Mouse (Mus musculus) heart, adult 8-10 months (tissue): ENCODE measurements around the gene Svbp. TPM values are rescaled to one million over a fixed set of nuclear protein-coding genes. Genes with fewer than 3 reads are reported as not detected.

Experiments used
- DNase-seq: peaks from one replicate; pipeline ENCODE4 v3.0.0; 2022; ENCODE audit warnings: low spot score
- total RNA-seq, 4 experiments: library from RNA; stranded (reverse); gene quantifications; 2 replicates each; pipeline ENCODE4 v1.2.4; 2022

The Svbp gene
- 10 to 100 TPM; 14.8 to 17.5 (median 15.8) TPM for total RNA-seq

DNA sequence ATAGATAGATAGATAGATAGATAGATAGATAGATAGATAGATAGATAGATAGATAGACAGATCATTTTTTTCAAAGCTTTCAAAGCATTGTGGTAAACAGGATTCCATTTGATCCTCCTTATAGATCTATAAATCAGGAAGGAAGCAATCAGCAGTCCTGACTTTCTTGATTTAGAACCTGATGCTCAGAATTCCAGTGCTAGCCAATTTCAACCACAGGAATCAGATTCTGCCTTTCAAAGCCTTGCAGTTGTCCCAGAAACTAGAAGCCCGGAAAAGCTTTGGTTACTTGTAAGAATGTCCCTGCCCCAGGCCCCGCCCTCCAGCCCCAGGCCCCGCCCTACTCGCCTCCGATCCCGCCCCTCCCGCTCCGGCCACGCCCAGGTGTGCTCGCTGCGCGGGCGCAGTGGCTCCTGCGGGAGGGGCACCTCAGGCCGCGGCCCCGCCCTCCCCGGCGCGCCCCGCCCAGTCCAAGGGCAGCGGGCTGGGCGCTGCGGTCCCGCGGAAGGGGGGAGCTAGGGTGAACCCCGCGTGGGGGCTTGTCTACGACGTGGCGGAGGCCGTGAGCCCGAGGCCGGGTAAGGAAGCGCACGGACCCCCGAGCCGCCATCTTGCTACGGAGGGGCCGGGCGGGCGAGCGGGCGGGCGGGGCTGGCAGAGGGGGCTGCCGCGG lies at the start of gene Svbp:
Svbp (plus strand) TSS at position 398 of the 673 bp plus-strand sequence.
- DNase-seq: peak; percentile 70

DNA sequence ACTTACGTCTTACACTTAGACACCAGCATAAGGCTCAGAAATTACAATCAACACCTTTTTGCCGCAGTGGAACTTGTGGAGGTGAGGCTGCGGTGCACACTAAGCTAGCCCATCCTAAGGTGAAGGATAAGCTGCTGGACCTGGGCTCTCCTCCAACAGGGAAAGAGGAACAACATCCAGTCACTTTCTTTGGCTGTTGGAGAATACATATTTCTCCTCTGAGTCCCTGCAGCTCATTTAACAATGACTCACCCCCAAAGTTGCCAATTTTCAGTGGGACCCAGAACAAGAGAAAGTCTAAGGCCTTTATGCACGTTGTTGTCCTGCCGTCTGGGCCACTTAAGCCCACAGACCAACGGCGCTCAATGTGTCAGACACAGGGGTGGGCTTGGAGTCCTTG lies 48.3 kb upstream of the Svbp start:
- DNase-seq: peak; percentile 20

DNA sequence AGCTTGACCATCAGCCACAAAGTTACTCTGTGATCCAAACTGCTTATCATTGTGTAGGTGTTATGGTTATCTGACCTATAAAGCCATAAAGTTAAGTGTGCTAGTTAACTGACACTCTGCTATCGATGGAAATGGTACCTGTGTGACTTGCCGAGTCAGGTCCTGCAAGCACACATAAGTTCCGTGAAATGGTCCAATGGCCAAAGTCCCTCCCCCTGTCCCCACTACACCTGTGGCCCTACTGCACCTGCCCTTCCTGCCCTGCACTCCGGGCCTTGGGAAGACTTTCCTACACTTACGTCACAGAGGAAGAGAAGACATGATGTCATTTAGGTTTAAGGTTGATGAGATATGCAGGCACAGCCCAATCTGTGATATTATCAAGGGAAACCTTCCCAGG lies 47.8 kb upstream of the Svbp start:
- no peak for DNase-seq

DNA sequence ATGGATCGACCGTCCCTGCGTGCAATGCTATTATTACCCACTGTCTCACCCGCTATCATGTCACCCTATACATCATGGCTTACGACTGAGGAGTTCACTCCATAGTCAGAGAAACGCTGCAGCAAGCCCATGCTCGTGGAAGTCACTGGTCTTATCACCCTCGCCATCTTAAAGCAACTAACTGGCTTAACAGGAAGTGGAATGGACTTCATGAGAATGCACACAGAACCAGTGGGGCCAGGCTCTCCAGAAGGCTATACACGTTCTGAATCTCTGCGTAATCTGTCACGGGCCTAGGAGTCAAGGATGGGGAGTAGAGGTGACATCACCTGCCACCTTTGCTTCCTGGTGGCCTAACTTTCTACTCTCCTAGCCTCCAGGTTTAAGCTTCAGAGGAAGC lies 46.4 kb upstream of the Svbp start:
- no peak for DNase-seq

DNA sequence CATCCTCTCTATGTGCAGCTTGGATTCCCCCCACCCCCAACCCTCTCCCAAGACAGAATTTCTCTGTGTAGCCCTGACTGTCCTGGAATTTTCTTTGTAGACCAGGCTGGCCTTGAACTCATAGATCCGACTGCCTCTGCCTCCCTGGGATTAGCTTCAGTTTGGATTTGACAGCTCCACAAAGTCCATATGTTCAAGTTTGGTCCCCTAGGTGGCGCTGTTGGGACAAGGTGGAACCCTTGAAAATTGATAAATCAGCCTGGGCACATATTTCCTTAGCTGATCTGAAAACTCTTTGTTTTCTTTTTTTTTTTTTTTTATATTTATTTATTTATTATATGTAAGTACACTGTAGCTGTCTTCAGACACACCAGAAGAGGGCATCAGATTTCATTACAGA lies 37.9 kb upstream of the Svbp start:
- peak; percentile 52 for DNase-seq

DNA sequence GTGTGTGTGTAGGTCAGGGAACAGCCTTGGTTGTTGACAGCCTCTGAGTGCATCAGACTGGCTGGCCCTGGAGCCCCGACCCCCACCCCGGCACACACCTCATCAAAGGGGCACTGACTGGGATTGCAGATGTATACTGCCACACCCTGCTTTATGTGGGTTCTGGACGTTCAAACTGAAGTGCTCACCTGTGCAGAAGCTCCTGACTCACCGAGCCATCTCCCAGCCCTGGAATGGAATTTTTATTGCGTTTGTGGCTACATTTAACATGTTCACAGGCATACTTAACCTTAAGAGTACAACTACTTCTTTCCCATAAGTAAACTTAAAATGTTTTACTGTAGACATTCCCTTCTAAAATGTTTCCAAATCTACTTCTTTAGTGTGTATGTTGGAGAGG lies 37.2 kb upstream of the Svbp start:
- DNase-seq: no peak

DNA sequence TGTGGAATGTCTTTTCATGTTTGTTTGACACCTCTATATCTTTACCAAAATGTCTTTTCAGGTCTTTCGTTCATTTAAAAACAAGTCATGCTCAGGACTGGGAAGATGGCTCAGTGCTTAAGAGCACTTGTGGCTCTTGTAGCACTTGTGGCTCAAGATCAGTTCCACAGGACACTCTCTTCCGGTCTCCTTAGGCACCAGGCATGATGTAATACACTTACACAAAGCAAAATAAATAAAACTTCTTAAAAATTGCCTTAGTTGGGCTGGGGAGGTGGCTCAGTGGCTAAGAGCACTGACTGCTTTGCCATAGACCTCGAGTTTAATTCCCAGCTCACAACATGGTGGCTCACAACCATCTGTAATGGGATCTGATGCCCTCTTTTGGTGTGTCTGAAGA lies 33.7 kb upstream of the Svbp start:
- DNase-seq: no peak

DNA sequence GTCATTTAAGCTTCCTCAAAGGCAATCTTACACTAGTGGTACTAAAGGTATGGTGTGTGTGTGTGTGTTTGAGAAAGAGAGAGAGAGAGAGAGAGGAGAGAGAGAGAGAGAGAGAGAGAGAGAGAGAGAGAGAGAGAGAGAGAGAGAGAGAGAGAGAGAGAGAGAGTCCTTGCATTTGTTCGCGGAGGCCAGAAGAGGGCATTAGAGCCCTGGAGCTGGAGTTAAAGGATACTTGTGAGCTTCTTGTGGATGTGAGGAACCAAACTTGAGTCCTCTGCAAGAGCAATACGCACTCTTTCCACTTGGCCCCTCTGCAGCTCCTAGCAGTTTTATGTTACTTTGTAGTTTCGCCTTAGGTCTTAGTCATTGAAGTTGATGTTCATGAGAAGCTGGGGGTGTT lies 32.1 kb upstream of the Svbp start:
- DNase-seq: no peak

DNA sequence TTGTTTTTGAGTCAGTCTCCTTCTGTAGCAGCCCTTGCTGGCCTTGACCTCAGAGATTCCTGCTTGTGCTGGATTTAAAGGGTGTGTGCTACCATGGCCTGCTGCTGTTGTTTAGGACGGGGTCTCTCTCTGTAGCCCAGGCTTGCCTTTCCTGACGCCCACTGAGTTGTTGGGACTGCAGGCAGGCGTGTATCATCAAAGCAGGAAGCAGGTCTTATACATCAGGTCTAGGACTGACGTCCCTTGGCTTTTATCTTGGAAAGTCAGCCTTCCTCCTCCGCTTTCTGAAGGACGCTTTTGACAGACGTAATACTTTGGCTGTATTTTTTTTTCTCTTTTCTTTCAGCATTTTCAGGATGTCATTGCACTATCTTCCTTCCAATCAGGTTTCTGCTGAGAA lies 29.2 kb upstream of the Svbp start:
- no peak for DNase-seq

DNA sequence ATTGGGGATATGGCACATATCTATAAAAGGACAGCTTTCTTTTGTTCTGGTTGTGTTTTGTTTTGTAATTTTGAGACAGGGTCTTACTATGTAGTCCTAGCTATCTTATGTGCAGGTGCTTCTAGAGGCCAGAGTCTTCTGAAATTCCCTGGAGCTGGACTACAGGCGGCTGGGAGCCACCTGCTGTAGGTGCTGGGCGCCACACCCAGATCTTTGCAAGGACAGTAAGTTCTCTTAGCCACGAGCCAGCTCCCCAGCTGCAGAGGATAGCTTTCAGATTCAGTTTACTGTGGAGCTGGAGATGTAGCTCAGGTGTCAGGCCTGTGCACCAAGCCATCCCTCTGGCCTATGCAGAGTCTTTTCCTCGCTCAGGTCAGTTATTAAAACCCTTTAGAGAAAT lies 28.0 kb upstream of the Svbp start:
- DNase-seq: no peak

DNA sequence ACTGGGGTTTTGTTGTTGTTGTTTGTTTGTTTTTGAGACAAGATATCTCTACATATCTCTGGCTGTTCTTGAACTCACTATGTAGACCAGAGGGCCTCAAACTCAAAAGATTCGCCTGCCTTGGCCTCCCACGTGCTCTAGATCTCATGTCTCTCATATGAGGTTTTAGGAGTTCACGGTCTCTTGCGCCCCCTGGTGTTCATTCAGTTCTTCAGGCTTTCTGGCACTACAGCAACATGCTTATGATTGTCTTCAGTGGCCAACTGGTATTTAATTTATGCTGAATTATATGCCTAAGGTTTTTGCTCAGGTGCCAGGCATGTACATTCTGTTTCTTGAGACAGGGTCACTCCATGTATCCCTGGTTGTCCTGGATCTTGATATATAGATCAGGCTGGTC lies 27.4 kb upstream of the Svbp start:
- peak; percentile 85 for DNase-seq

DNA sequence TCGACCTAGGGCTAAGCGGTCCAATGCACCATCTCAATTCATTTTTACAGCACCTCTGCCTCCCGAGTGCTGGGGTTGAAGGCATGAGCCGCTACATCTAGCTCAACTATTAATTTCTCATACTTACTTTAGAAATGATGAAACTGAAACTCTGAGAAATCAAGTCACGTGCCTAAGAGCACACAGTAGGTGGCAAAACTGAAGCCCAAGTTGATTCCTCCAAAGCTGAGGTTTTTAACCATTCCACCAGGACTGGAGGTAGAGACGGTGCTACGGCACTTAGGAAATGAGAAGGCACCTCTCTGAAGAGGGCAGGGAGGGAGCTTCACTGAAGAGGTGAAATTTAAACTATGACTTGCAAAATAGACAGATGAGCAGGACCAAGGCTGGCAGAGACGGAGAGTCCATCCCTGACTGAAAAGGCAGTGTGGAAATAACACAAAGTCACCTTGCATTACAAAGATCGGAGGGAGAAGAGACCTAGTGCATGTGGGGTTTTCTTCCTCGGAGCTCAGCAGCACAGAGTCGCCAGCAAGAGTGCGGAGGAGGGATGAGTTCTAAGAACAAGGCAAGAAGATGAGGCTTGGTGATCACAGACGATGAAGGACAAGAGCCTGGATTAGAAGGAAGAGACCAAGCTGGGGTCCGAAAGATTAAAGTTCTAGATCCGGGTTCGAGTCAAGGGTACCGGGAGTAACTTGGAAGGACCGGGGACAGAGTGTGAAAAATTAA lies 22.0 kb upstream of the Svbp start:
- no peak for DNase-seq

DNA sequence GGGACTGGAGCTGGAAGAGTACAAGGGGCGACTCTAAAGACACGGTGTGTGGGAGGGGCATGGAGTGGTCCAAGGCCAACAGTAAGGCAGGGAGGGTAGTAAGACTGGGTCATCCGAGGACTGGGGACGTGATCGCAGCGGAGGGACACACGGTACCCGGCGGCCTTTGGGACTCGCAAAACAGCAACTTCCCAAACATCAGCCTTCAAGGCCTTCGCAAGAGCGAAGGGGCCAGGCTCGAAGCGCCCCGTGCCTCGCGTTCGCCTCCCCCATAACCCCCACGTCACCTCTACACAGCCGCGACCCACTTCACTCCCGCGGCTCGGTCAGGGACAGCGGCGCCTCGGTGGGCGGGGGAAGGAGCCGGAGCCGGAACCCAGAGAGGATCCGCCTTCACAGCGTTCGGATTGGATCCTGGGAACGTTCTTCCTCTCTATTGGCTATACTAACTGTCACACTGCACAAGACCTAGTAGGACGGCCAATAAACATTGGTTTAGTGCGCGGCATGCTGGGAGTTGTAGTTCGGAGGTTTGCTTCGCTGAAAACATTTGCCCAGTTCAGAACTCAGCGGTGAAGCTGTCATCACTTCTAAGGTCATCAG lies 21.2 kb upstream of the Svbp start, which contains the start of gene Zfp691:
Zfp691 (minus strand) TSS at position 345 of the 603 bp plus-strand sequence.
- DNase-seq: peak; percentile 98

DNA sequence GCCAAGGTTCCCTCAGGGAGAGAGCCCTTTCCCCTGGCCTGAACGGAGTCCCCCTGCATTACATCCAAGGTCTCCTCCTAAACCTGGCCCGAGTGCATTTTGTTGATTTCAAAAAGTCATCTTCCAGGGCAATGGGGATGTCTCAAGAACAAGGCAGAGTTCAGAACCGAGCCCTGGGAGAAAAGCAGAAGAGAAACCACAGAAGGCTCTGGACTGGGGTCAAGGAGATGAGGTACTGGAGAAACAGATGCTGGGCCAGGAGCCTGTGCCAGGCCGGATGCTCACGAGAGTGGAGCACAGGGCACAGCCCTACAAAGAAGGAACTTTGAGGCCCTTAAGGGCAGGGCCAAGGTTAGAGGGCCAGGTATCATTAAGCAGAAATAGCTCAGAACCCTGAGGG lies 17.4 kb upstream of the Svbp start:
- DNase-seq: peak; percentile 43

DNA sequence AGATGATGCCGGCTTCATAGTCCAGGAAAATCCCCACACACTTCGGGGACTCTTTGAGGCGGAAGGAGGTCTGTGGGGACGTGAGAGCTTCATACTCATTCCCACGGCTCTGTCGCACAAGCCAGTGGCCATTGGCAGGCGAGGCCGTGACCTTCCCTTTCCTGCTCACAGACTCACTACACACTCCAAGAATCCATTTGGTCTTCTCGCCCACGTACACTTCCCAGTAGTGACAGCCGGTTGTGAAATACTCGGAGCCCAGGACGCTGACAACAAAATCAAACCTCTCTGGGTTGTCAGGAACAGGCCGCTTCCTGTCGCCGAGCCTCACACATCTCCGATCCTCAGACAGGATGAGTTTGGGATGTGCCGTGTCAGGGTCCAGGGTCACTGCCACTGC lies 16.8 kb upstream of the Svbp start:
- DNase-seq: peak; percentile 37

DNA sequence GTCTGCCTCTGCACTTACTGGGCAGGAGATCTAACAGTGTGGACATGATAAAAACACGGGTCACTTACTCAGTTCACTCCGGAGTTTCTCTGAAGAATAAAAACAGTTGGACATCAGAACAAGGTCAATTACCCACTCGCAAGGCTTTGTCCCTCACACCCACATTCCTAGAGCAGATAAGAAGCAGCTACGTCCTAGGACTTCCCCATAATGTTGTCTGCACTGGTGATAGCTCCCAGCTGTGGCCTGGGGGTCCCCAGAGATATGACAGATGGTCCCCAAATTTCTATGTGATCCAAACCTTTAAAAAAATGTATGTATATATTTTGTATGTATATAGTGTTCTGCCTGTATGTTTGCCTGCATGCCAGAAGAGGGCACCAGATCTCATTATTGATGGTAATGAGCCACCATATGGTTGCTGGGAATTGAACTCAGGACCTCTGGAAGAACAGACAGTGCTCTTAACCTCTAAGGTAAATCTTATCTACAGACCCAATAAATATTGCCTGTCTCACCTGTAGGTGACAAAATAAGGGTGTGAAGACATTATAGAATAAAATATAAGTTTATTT lies 14.9 kb upstream of the Svbp start:
- no peak for DNase-seq

DNA sequence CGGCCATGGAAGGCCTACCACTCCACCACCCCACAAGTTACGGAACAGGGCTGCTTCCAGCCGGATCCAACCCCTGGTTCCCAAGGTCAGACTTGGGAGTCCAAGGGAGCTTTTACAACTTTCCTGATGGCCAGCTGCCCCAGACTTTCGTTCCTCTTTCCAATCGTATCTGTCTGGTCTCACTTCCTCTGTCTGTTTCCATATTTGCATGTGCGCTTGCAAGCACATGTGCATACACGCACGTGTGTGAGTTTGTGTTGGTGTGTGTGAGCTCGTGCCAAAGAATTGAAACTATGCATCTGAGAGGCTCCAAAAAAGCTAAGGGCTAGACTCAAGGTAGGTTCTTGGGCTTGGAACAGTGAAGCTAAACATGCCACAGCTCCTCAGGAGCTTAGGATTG lies 13.7 kb upstream of the Svbp start:
- no peak for DNase-seq

DNA sequence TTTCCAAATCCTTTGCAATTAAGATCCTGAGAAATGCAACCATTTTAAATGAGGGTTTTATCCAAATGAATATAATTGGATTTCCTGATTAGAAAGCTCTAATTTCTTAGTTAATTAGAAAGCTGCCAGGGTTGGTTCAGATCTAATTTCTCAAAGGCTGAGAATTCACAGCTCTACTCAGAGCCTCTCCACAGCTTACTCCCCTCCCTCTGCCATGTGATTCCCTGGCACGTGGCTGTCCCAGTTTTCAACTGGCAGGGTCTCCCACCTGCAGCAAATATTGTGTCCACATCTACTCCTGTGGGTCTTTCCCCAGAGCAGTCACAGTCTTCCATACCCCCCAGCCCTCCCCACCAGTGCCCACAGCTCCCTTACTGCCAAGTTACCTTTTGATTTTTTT lies 11.6 kb upstream of the Svbp start:
- no peak for DNase-seq

DNA sequence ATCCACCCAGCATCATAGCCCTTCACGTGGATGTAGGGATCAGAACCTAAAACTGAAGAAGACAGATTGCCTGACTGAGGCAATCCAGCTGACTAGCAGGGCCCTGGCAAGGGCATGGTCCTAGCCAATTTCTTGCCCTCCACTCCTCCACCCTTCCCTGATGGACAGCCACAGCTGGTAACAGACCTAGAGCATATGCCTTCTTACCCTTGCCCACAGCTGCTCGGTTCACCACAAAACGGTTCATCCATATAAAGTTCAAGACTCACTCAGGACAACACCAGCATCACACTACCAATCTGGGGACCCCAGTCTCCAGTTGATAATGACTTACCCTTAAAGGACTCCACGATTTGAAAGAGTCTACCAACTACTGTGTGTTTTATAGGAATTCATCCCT lies 9.3 kb upstream of the Svbp start:
- no peak for DNase-seq

DNA sequence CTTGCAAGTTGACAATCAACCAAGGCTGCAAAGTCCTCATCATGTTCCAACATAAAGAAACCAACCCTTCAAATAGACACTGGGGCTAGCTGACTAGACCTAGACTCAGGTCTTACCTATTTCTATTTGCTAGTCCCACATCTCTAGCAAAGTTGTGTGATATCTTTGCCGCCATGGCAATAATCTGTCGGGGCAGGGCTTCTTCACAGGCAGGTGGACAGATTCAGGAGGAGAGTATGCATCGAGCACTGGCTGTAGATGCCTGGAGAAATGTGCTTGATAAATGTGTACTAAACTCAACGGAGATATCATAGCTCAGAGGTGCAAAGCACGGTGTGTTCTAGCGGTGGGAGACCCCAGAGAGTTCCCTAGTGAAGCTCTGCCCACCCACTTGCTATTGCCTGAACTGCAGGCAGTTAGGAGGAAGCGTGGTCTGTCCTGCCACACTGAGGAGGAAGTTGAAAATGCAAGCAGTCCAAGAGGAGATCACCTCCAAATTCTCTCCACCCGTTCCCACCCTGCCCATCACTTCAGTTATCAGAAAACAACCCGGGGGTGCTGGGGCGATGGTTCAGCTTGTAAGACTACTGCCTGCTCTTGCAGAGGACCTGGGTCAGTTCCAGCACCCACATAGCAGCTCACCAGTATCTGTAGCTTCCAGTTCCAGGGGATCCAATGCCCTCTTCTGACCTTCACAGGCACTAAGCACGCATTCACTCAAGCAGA lies 6.9 kb upstream of the Svbp start:
- DNase-seq: no peak

DNA sequence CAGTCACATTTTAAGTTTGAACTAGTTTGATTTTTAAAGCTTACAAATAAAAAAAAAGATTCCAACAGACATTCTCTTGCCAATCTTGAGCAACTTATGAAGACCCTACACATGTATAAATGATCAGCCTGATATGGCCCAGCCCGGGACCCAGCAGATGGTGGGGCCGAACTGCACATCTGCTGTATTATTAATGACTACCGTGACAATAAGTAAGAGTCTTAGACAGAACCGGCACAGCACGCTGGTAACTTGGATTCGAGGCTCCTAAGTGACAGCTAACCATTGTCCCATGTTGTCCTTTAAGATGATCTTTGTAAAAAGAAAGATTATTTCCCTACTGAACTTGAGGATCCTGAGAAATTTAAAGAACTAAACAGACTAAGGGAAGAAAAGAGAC lies 5.7 kb upstream of the Svbp start:
- DNase-seq: no peak

DNA sequence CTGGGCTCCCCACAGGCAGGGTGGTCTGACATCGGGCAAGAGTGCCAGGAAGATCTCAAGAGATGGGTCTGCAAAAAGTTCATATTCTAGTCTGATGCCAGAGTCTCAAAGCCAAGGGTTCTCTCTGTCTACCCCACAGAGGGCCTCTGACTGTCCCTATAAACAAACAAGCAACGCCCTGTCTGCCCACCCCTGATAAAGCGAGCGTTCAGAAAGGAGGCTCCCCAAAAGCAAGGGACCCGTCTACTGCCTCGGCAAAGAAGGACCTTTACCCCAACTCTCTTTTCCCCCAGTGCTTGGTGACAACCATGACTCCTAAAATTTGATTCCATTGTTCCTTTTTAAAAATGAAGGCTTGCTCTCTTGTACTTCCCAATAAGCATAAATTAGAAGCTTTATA lies 5.2 kb upstream of the Svbp start, which contains the start of gene Ermap:
Ermap (minus strand) TSS at position 148 of the 400 bp plus-strand sequence.
- no peak for DNase-seq
